Mouse (Mus musculus) hindbrain, embryonic 11.5 days (tissue): ENCODE data around the gene Efcab3. TPM values are rescaled to one million over a fixed set of nuclear protein-coding genes. Genes with fewer than 3 reads are reported as not detected.

Experiments used
- ATAC-seq: fragments of 200-750 bp; cut with Nextera tagmentation; 2 replicates; pipeline ENCODE4 v1.8.0; 2017; ENCODE audit warnings: mild to moderate bottlenecking, moderate TSS enrichment, moderate library complexity; ENCODE audit not compliant: low FRiP score
- DNase-seq: peaks from one replicate; pipeline ENCODE4 v3.0.0-alpha.2; 2015; ENCODE audit warnings: low spot score
- H3K27ac ChIP-seq: fragments of 300-500 bp; sonication (generic); 2 replicates; pipeline ENCODE4 v1.5.1; 2014; ENCODE audit warnings: mild to moderate bottlenecking, low read depth, low read length
- H3K27me3 ChIP-seq: fragments of 300-500 bp; sonication (generic); 2 replicates; pipeline ENCODE4 v1.6.1; 2014; ENCODE audit warnings: mild to moderate bottlenecking, low read length, moderate library complexity, mixed read lengths; ENCODE audit not compliant: control insufficient read depth, insufficient read depth
- H3K36me3 ChIP-seq: fragments of 300-500 bp; sonication (generic); 2 replicates; pipeline ENCODE4 v1.6.1; 2014; ENCODE audit warnings: mild to moderate bottlenecking, low read length, moderate library complexity, mixed read lengths; ENCODE audit not compliant: control insufficient read depth, insufficient read depth
- H3K4me1 ChIP-seq: fragments of 300-500 bp; sonication (generic); replicated peaks from 2 replicates; pipeline ENCODE4 v1.6.1; 2014; ENCODE audit warnings: low read length, mixed read lengths; ENCODE audit not compliant: control insufficient read depth, insufficient read depth
- H3K4me2 ChIP-seq: fragments of 300-500 bp; sonication (generic); replicated peaks from 2 replicates; pipeline ENCODE4 v1.6.1; 2014; ENCODE audit warnings: mild to moderate bottlenecking, low read depth, low read length
- H3K4me3 ChIP-seq: fragments of 300-500 bp; sonication (generic); 2 replicates; pipeline ENCODE4 v1.5.1; 2014; ENCODE audit warnings: low read depth, low read length
- H3K9ac ChIP-seq: fragments of 300-500 bp; sonication (generic); 2 replicates; pipeline ENCODE4 v1.6.1; 2014; ENCODE audit warnings: low read depth, low read length
- H3K9me3 ChIP-seq: fragments of 300-500 bp; sonication (generic); 2 replicates; pipeline ENCODE4 v1.6.1; 2016; ENCODE audit warnings: low read length; ENCODE audit not compliant: control insufficient read depth
- WGBS: fragments of 180-500 bp; shearing (Covaris S2); extraction: QIAGEN DNeasy Blood & Tissue Kit; methylation state at CpG from one replicate; pipeline ENCODE4 v1.1.7; 2014; 5-methylcytosine and 5-hydroxymethylcytosine counted together
- polyA plus RNA-seq: library from polyadenylated mRNA; unstranded; fragments of >200 nt; fragmentation: Nextera tagmentation; extraction: Ambion mirVana; gene quantifications from 2 replicates; pipeline ENCODE4 v1.2.1, GENCODE M21; 2014

The Efcab3 gene
- polyA plus RNA-seq, 1 experiment from 2014 or later, result not detected

DNA sequence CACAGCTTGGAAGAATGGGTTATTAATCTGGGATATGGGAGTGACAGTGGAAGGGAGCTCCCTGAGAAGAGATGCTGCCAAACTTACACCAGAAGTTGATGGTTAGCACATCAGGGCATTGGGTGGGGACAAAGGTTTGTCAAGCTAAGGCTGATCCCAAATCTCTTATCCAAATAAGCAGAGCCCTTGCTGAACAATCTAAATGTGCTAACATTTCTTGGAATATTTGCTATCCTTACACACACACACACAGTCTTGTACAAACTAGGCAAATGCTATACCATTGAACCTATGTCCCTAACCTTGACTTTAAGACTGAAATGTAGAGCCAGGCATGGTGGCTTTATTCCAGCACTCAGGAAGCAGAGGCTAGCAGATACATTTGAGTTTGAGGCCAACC is 80.2 kb downstream of the Efcab3 start:
- Histone ChIP-seq H3K27ac (no peak overlapping the region), H3K27me3 (no peaks in the 10 kb centered on the region), H3K4me3 (no peak overlapping the region), H3K4me2 (no peak overlapping the region), H3K9ac (no peak overlapping the region), H3K9me3 (no peaks in the 10 kb centered on the region), H3K36me3 (peaks cover under 1% of the 10 kb centered on the region; the same call in 1 of the 2 replicates), H3K4me1 (no peaks in the 10 kb centered on the region)
- DNase-seq (no peak), ATAC-seq (no peak)

DNA sequence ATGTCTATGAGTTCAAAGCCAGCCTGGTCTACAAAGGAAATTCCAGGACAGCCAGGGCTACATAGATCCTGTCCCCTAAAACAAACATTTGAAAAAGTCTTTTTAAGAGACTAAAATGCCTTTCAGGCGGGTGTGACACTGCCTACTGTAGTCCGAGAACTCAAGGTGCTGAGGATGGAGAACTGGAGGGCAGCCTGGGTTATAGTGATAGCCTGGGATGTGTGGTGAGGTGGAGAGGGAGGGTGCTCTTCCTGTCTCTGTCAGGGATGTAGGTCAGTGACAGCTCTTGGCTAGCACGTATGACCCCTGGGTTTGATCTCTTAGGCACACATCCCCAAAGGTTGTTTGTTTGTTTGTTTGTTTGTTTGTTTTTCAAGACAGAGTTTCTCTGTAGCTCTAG is 80.7 kb downstream of the Efcab3 start:
- no peak overlapping the region for H3K4me3 ChIP-seq
- H3K4me2 ChIP-seq, result no peak overlapping the region
- H3K9ac ChIP-seq, result no peak overlapping the region
- WGBS, result 86% methylated on average over 3 of the region's 3 CpGs
- no peak for ATAC-seq
- H3K27ac ChIP-seq, result no peak overlapping the region
- no peaks in the 10 kb centered on the region for H3K4me1 ChIP-seq
- no peaks in the 10 kb centered on the region for H3K9me3 ChIP-seq
- H3K27me3 ChIP-seq, result no peaks in the 10 kb centered on the region
- DNase-seq, result no peak
- no peaks in the 10 kb centered on the region; the same call in 1 of the 2 replicates for H3K36me3 ChIP-seq

DNA sequence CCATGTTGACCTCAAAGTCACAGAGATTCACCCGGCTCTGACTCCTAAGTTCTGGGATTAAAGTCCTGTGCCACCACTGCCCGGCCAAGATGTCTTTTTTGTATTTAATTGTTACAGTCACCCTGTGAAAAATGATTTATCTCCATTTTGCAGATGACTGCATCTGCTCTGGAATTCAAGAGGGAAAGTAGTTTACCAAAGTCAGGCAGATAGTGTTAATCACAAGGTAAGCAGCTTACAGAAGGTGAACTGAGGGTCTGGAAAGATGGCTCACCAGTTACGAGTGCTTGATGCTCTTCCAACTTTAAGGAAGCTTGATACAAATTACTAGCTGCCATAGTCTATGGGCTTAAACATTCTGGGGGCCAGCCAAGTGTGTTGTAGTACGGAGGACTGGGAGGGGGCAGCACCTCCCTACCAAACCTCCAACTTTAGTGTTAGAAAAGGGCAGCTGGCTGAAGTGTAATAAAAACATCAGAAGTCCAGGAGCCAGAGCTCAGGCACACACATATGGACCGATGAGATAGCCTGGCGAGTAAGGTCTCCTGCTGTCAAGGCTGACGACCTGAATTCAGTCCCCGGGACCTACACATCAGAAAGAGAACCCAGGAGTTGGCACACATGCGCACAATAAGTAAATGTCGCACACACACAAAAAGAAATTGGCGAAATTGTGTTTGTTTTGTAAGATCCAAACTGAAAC is 81.3 kb downstream of the Efcab3 start:
- no peak overlapping the region for H3K4me3 ChIP-seq
- H3K9me3 ChIP-seq, result no peaks in the 10 kb centered on the region
- no peak overlapping the region for H3K4me2 ChIP-seq
- H3K4me1 ChIP-seq, result no peaks in the 10 kb centered on the region
- H3K9ac ChIP-seq, result no peak overlapping the region
- no peak for ATAC-seq
- WGBS, result 83% methylated on average over 11 of the region's 11 CpGs
- H3K27me3 ChIP-seq, result no peaks in the 10 kb centered on the region
- H3K27ac ChIP-seq, result no peak overlapping the region
- DNase-seq, result no peak
- H3K36me3 ChIP-seq, result no peaks in the 10 kb centered on the region; the same call in 1 of the 2 replicates

DNA sequence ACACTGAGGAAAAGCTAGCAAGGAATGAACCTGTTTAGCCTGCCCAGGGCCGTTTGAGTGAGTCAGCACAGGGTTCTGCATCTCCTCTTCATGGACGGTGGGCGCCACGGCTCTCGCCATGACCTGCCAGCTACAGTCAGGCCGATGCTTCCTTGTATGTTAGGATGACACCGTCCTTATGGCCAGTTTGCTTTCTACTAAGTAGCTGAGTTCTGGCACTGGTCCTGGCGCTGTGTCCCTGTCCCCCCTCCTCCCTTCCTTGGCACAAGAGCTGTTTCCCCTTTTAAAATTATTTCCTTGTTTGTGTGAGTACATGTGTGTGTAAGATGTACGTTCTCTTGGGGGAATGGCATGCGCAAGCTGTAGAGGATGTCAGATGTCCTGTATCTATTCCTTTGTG is 81.8 kb downstream of the Efcab3 start:
- Histone ChIP-seq H3K4me2 (no peak overlapping the region), H3K27me3 (no peaks in the 10 kb centered on the region), H3K27ac (no peak overlapping the region), H3K9ac (no peak overlapping the region), H3K4me1 (no peaks in the 10 kb centered on the region), H3K4me3 (no peak overlapping the region), H3K9me3 (no peaks in the 10 kb centered on the region), H3K36me3 (no peaks in the 10 kb centered on the region; the same call in 1 of the 2 replicates)
- WGBS, result 93% methylated on average over 10 of the region's 10 CpGs
- ATAC-seq (no peak), DNase-seq (no peak)

DNA sequence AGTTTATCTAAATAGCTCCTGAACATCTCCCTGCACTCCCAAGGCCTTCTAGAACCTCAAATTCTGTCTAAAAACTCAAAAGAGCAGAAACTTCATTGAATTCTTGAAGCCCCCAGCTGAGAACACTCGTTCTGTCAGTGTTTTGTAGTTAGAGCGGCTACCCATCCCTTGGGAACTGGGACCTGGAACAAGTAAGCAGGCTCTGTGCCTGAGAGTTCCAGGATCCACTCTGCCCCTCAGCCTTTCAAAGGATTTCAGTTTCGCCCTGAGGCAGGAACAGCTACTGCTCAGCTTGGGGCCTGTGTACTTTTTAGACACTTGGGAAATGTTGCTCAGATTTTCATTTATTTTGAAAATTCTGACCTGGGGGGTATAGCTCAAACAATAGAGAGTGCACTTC is 83.2 kb downstream of the Efcab3 start, which contains the start of gene Gm10842:
Gene Gm10842 (plus strand): TSS at position 301 of the 400 bp plus-strand sequence.
- no peaks in the 10 kb centered on the region for H3K27me3 ChIP-seq
- no peak within 1 kb of the TSS for H3K27ac ChIP-seq
- 76% methylated on average over 3 of the region's 3 CpGs for WGBS
- DNase-seq (no peak), ATAC-seq (no peak)
- H3K36me3 ChIP-seq, result no peaks in the 10 kb centered on the region
- H3K9me3 ChIP-seq, result no peaks in the 10 kb centered on the region
- H3K4me1 ChIP-seq, result no peaks in the 10 kb centered on the region
- H3K9ac ChIP-seq, result no peak within 1 kb of the TSS
- H3K4me2 ChIP-seq, result no peak within 1 kb of the TSS
- no peak within 1 kb of the TSS for H3K4me3 ChIP-seq

DNA sequence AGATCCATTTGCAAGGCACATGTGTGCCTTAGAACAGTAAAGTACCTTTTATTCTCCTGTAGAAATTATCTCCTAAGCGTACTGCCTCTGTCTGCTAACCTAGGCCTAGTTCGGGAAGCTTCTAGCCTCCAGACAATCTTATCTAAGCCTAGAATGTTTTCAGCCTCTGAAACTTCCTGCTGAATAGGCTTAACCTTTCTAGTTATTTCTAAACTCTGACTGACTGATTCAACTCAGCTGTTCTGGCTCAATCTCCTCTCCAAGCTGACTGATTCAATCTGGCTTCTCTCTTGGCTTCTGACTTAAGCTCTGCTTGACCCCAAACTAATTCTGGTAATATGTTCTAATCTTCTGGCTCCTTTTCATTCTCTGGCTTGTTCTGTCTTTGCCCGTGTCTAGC is 86.0 kb downstream of the Efcab3 start:
- Histone ChIP-seq H3K4me3 (no peak overlapping the region), H3K9me3 (no peaks in the 10 kb centered on the region), H3K27me3 (no peaks in the 10 kb centered on the region), H3K4me2 (no peak overlapping the region), H3K9ac (no peak overlapping the region), H3K4me1 (peaks cover 6% of the 10 kb centered on the region; the same call in 1 of the 2 replicates), H3K27ac (no peak overlapping the region), H3K36me3 (no peaks in the 10 kb centered on the region)
- ATAC-seq, result no peak
- no peak for DNase-seq
- 92% methylated on average over 3 of the region's 3 CpGs for WGBS

DNA sequence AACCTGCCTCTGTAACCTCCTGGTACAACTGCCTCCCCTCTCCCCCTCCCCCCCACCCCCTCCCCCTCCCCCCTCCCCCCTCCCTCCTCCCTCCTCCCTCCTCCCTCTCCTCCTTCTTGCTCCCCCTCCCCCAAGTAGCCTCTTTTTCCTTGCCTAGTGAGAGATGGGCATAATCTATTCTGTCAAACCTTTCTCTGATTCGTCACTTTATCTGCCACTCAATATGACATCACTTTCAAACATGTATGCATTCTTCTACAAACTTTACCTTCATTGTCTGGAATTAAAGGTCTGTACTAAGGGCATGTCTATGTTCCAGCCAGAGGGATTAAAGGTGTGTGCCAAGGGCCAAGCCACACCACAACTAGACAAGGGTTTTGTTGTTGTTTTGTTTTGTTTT is 86.4 kb downstream of the Efcab3 start:
- WGBS, result 88% methylated on average over 1 of the region's 1 CpGs
- Histone ChIP-seq H3K27me3 (no peaks in the 10 kb centered on the region), H3K4me2 (no peak overlapping the region), H3K9ac (no peak overlapping the region), H3K4me3 (no peak overlapping the region), H3K36me3 (no peaks in the 10 kb centered on the region), H3K27ac (no peak overlapping the region), H3K4me1 (peaks cover 6% of the 10 kb centered on the region; the same call in 1 of the 2 replicates), H3K9me3 (no peaks in the 10 kb centered on the region)
- ATAC-seq (no peak), DNase-seq (no peak)

DNA sequence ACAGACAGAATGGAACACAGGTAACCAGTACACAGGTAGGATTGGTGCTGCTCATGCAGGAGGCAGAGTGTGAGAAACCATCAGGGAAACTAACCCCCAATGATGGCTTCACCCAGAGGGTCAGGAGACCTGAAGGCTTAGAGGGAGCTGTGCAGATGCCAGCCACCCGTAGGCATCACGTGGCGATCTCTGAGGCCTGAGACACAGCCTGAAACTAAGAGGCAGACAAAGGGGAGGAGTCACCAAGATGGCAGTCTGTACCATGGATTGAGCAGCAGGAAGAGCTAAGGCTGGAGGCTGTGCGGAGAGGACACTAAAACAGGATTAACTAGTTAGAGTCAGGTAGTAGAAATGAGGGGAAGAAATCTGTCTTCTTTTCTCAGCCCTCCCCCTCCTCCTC is 87.3 kb downstream of the Efcab3 start:
- ATAC-seq, result no peak
- Histone ChIP-seq H3K9ac (no peak overlapping the region), H3K36me3 (no peaks in the 10 kb centered on the region), H3K4me3 (no peak overlapping the region), H3K27me3 (no peaks in the 10 kb centered on the region), H3K27ac (no peak overlapping the region), H3K9me3 (no peaks in the 10 kb centered on the region), H3K4me2 (no peak overlapping the region), H3K4me1 (peaks cover 6% of the 10 kb centered on the region; the same call in 1 of the 2 replicates)
- no peak for DNase-seq
- 70% methylated on average over 4 of the region's 4 CpGs for WGBS
